Mouse (Mus musculus): Measurements from ENCODE around the gene Ado.

The Ado gene

DNA sequence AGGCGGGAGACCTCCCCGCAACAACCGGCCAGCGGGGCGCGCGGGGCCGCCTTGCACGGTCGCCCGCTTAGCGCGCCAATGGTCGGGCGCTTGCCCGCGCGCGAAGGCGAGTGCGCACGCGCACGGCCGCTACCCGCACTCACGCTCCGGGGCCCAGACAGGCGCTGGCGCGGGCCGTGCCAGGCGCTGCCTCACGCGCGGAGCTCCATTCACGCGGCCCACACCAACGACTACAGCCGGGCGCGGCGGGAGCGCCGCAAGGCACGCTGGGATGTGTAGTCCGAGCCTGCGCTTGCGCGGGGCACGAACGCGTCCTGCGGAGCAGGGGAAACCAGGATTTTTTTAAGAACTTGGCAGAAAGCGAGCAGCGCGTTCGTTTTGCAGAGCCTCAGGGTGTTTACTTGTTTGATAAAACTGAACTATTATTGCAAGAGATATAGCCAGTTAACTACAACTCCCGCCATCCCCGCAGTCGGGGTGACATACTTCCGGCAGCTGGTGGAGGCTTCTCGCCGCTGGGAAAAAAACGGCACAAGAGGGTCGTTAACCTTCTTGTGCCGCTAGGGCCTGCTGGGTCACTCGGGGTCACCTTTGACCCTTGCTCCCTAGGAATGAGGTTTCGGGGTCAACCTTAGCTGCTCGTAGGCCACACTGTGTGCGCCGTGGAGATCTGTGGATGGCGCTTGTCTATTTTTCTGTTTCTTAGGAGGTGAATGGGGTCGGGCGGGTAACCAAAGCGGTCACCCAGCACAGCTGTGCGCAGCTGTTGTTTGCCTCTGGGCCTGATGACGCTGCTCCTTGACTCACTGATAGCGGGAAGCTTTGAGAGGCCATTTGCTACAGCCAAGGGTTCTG is at the start of gene Ado:
TSS of gene Ado (minus strand) at position 79 of the 855 bp plus-strand sequence.
- peak; percentile 82 for DNase-seq (ENCODE audit: low spot score)

DNA sequence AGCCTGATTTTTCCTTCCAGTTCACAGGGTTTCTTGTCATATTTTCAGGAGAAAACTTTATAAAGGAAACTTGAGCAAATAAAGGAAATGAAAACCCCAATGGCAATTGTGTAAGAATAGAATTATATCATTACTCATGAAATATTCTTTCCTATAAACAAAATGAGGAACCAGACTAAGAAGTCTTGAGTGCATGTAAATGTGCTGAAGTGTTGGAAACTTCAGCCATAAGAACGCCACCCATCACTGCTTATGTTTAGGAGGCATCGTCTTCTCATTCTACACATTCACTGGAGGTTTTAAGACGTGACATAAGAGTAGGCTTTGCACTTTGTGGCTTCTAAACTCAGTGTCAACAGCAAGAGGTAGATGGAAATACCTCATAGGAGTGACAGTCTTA is 46.5 kb upstream of the Ado start:
- no peak for DNase-seq (ENCODE audit: low spot score)

DNA sequence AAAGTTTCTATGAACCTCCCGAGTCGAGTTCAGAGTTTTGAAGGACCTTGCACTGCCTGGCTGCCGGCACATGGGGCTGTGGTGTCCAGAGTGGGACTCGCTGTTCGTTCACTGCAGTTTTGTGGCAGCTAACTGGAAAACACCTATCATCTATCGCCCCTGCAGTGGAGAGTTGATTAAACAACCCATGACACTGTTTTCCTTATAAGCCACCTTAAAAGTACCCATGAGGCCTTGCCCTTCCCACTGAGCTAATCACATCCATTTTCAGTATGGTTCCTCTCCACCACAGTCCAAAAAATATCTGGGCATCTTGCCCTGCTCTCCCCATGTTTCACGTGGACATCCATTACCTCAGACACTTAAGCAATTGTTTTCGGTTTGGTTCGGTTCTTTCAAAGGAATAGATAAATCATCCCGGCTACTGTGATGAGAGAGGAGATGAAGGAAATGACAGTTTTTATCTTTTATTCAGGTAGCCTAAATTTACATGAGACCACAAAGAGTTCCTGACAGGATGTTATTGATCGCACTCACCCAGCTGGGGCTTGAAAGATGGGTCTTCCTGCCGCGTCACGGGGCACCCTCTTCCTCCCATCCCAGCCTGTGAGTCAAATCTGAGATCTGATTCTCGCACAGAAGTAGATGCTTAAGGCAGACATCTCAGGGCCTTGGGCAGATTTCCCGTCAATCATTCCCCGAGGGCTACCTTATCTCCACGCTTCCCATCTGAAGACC is 37.3 kb upstream of the Ado start:
- DNase-seq (ENCODE audit: low spot score) = peak; percentile 21

DNA sequence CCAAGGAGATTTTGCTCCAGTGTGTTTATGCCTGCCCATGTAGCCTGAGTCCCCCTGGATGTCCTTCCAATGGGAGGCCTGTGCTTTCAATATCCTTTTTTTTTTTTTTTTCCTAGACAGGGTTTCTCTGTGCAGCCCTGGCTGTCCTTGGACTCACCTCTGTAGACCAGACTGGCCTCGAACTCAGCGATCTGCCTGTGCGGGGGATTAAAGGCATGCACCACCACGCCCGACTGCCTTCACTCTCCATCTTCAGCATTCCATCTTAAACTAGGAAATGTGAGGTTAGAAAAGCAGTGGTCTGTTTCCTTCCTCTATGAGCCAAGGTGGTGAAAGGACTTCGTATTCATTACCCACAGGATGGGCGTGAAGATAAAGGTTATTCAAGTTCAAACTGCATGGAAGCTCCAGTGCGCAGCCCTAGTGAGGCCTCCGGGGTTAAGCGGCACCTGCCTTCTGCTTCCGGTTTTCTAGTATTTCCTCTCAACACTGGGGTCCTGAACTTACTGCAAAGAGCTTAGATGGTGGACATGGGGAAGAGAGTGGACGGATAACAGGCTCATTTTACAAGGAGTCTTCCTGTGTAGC is 33.0 kb upstream of the Ado start:
- DNase-seq (ENCODE audit: low spot score) = no peak

DNA sequence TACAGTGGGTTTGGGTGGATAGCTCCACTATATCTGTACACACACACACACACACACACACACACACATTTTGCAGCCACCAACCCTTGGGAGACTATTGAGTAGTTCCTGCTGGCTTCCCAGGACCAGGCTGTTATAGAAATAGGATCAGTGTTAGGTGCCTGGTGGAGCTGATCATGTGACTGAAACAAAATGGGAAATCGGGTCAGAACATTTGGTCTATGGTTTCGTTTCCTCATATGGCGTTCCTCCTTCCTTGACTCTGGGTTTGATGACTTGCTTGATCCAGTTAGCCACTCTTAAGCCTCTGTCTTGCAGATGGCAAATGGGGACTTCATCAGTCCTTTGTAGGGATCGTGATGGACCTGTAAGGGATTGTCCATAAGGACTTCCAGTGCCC is 31.1 kb upstream of the Ado start:
- no peak for DNase-seq (ENCODE audit: low spot score)

DNA sequence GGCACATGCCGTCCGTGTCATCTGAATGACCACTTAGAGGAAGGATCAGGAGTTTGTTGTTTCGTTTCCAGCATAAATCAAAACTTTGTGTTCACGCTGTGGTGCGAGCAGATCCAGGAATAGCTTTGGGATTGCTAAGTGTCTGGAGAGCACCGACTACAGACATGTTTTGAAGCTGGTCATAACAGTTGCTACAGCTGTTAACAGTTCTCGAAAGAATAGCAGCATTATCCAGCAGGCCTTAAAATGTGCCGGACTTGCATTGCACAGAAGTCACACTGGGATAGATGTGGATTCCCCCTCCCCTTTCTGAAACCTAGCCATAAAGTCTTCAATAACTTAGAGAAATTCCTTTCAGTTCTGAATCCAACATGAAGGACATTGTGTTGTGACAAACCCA is 24.6 kb upstream of the Ado start:
- no peak for DNase-seq (ENCODE audit: low spot score)

DNA sequence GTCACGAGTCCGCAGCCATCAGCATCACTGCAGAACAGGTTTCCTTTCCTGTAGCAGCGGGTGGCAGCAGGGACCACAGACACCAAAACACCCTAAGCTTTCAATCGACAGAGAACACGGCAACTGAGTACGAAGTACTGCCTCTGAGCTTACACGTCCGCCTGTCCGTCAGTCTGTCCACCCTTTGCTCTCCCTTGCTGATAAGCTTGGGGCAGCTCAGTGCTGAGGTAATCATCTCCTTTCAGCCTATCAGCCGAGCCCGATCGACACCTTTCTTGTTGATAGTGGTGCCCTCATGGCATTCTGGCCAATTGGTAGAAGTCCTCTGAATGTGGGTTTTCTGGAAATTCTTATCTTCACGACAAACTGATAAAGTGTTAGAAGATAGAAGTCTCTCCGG is 22.7 kb upstream of the Ado start:
- DNase-seq (ENCODE audit: low spot score) = no peak

DNA sequence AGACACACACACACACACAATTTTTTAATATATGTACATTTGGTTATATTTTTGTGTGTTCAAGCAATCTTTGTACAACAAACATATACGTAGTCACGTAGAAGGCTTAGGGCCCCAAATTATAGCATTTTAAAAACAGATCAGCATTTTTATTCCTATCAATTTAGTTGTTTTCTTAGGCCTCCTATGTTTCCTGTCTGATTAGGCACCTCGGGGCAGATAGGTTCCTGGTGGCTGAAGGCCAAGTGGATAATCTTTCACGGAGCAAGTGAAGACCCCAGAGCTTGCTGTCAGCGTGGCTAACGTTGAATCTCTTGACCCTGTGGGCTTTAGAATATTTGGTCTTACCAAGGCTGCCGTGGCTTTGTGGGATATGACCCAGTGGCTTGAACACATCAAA is 20.8 kb upstream of the Ado start:
- no peak for DNase-seq (ENCODE audit: low spot score)

DNA sequence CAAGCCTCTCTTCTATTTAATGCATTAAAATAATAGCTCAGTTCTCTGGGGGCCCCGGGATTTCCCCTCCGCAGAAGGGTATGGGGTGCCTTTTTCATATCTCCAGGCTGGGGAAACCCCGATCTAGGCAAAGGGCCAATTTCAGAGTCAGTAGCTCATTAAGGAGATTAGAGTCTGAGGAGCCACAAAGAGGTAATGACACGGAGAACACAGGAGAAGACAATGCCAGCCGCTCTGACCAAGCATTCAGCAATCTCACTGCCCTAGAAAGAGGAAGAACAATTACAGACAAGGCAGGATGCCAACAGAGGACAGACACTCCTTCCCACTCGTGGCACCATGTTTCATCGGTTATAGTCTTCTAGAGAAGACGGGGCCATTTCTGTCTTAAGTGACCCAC is 17.3 kb upstream of the Ado start:
- no peak for DNase-seq (ENCODE audit: low spot score)

DNA sequence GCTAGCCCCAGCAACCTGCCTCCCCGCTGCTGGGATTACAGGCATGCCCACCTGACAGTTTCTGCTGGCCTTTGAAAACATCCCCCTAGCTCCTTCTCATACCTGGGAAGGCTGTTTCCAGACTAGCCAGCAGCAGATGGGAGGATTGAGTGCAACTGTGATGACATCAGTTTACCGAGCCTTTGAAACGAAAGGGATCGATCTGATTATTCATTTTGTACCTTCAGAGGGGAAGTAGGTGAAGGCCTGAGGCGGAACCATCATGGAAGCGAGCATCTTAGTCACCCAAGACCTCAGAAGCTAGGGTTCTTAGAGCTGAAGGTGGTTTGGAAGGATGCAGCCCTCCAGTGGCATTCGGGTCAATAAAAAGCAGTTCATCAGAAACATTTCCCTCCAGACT is 15.8 kb upstream of the Ado start:
- DNase-seq (ENCODE audit: low spot score) = no peak

DNA sequence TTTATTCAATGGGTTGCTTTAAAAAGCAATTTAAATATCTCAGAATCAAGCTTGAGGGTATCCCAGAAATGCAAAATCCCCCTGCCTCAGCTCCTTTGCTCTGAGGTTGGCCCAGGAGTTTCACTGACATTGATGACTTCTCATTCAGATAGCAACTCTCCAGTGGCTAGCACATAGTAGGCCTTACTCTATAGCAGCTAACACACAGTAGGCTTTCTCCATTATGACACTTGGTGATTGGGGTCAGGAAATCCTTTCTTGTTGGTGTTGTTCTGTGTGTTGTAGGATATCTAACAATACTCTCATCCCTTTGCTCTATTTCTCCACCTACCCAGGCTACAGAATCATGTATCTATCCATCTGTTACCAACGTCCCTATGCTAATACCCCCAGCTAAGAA is 12.4 kb upstream of the Ado start:
- no peak for DNase-seq (ENCODE audit: low spot score)

DNA sequence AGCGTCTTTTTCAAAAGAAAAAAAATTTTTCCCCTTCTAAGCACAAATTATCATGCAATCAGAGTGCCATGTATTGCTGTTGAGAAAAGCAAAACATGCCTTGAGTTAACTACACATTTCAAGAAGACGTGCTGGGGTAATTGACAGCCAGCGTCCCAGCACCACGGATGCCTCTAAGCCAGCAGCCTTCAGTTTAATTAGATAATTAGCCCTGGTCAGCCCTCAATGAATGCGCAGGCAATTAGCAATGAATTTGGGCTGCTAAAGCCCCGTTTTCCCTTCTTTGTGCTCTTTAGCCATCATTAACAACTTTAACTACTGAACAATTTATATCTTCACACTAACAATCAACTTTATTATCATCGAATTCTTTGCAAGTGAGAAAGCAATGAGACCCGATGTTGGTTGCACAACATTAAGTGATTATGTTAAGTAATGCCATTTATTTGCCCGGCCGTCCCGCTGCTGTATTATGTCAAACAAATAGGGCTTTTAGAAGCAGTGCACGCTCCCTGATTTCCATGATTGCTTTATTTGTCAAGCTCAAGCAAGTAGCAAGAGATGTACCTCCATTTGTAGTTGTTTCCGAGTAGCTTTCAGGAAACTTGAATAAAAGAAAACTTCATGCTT is 11.1 kb upstream of the Ado start:
- no peak for DNase-seq (ENCODE audit: low spot score)

DNA sequence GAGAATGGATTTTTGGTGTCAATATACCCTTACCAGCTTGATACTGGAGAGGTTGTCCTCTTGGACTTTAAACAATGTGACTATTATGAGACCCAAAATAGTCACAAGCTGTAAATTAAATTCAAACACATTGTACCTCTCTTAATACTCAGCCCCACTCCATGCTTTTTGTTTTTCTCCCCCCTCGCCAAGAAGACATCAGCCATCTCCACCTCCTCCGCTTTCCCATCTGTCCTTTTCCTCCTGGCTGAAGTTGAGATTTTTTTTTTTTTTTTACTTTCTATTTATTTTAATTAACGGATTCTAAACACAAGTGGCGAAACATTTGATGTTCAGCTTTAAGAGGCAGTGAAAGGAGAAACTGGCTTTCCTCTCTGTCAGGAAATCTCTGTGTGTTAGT is 9.3 kb upstream of the Ado start:
- no peak for DNase-seq (ENCODE audit: low spot score)

DNA sequence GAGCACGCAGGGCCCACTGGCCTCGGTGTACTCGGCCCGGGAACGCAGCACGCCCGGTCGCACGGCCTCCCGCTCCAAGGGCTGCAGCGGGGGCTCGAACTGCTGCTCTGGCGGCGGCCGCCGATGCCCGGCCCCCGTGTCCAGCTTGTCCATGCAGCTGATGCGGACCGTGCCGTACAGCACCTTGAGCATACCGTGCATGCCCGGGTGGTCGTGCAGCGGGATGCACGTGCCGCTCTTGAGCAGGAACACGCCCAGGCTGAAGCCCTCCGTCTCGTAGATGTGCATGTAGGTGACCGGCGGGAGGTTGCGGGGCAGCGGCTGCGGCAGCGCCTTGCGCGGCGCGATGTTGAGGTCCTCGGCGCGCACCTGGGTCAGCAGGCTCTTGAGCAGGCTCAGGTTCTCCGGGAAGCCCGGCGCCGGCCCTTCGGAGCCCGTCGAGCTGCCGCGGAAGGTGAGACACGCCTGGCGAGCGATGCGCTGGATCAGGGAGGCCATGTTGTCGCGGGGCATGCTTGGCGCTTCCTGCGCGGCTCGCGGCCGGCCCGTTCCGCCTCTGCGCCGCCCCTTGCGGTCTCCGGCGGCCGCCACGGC is 397 bp downstream of the Ado start:
- DNase-seq (ENCODE audit: low spot score) = peak; percentile 34

DNA sequence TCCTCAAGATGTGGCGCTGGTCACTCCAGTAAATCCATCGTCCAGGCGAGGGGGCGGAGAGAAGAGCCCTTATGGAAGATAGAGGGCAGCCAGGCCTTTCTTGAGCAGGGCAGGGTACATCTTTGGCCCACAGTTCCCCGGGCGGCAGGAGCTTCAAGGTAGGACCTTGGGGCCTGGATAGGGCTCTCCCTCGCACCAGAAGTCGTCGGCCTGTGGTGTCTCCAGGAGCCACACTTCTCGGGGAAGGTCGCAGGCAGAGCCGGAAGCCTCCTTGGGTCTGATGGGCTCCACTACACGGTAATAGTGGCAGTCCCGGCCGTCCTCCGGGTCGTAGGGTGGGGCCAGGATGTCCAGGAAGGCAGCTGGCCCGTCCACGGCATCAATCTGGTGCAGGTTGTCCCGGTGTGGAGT is 900 bp downstream of the Ado start:
- peak; percentile 52 for DNase-seq (ENCODE audit: low spot score)

DNA sequence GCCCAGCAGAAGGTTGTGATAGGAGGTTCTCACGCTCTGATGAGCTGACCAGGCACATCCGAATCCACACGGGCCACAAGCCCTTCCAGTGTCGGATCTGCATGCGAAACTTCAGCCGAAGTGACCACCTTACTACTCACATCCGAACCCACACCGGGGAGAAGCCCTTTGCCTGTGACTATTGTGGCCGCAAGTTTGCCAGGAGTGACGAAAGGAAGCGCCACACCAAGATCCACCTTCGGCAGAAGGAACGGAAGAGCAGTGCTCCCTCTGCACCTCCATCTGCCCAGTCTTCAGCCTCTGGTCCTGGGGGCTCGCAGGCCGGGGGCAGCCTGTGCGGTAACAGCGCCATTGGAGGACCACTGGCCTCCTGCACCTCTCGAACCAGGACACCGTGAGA is 8.2 kb downstream of the Ado start:
- no peak for DNase-seq (ENCODE audit: low spot score)

DNA sequence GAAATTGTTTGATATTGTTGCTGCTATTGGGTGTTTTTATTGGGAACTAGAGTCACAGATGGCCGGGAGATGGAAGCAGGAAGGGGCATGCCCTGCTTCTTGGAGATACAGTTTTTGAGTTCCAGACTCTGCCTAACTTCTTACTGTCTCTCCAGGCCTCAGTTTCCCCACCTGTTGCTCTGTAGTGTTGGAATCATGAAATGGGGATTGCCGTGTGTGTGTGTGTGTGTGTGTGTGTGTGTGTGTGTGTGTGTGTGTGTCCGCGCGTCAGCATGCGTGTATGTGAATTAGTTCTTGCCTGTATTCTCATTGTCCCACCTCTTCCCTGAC is 9.4 kb downstream of the Ado start:
- no peak for DNase-seq (ENCODE audit: low spot score)

DNA sequence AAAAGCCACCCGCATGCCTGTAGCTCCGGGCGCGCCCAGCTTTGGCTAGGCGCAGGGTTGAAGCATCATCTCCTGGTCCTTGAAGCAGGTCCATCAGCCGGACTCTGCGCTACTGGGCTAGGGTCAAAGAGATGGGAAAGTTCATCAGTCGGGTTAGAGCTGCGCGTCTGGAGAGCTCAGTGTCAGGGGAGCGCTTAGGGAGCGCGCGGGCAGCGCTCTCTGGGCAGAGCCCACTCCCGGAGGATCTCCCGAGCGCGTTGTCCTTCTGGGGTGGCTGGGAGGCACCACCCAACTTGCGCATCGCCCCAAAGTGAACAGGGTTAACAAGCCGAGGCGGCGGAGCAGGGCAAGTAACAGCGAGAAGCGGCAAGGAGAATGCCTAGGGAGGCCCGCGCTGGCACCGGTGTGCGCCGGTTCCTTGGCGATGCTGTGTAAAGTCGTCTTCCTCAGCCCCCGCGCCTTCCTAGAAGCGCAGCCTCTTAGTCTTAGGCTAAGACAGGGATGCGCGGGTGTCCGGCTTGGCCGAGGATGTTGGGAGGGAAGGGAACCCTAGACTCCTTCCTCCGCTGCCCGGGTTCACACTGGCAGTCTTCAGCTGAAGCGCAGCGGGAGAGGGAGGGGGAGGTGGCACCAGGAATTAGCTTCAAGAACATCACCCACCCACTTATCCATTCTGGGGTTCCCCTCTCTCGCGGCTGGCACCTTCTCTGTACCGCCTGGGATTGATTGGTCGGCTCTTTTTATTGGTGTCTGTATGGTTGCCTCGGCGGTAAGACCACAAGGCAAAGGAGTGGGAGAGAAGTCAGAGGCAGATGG is 10.0 kb downstream of the Ado start:
- no peak for DNase-seq (ENCODE audit: low spot score)

DNA sequence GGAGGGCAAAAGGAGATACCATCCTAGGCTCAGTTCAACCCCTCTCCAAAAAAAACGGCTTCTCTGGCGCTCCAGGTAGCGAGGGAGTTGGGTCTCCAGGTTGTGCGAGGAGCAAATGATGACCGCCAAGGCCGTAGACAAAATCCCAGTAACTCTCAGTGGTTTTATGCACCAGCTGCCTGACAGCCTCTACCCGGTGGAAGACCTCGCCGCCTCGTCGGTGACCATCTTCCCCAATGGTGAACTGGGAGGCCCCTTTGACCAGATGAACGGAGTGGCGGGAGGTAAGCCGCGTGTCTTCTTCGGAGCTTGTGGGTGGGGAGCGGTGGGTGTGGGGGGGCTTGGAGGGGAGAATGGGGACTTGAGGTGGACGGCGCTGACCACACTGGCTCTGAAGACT is 10.6 kb downstream of the Ado start:
- DNase-seq (ENCODE audit: low spot score) = no peak

DNA sequence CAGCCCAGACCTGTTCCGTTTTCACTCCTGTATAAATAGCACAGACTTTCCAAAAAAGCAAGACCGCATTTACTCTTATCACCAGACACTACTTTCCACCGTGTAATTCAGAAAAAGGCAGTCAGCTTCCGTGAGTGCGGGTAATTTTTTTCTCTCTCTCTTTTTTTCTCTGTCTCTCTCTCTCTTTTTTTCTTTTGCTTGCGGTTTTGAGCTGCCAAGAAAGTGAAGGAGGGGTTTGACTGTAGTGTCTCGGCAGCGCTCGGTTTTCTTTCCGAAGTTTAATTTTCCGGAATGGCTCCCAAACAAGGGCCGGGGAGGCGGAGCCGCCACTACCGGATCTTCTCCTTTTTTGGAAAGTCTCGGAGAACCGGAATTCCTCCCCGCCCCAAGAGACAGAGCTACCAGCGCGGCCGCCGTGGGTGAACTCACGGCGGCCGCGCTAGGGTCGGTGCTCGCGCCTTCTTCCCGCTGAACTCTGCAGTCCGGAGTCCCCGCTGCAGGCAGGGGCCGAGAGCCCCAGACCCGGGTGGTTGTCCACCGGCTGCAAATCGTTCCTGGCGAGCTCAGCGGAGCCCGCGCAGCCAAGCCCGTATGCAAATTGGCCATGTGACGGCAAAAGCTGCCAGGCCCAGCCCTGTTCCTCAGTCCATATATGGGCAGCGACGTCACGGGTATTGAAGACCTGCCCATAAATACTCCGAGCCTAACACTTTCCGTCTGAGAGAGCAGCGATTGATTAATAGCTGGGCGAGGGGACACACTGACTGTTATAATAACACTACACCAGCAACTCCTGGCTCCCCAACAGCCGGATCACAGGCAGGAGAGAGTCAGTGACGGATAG is 11.4 kb downstream of the Ado start:
- peak; percentile 96 for DNase-seq (ENCODE audit: low spot score)
